Mouse (Mus musculus): ENCODE measurements around the gene Matk.

GRCm38 (mm10) chr10:81259225-81259884, 6.6 kb downstream of the Matk start:
- TF ChIP-seq CTCF (IDR thresholded peaks at IDR 0.05; ENCODE audit: low read depth, low read length), result no peak
- TF ChIP-seq GATA2 (IDR thresholded peaks at IDR 0.05; ENCODE audit: borderline replicate concordance, low read depth, low read length), result no peak
- no peak for TF ChIP-seq GATA1 (IDR thresholded peaks at IDR 0.05; ENCODE audit: borderline replicate concordance, low read length)
- TF ChIP-seq TAL1 (conservative IDR thresholded peaks at IDR 0.05; ENCODE audit: low read depth, low read length), result no peak
- TF ChIP-seq POLR2AphosphoS5 (IDR thresholded peaks at IDR 0.05; ENCODE audit: insufficient replicate concordance, low read depth, low read length), result no peak
